Mouse (Mus musculus) CH12.LX (cell line): ENCODE measurements at regions not wholly inside any gene's neighbourhood (a gene's known extent, or its start where the extent isn't known, plus 50 kb on each side); places are given as distances from the start of the nearest gene placed in this dataset.

Experiments used
- DNase-seq: peaks from one replicate; pipeline ENCODE4 v3.0.0-alpha.2; 2013; ENCODE audit errors: extremely low read depth
- H3K27ac ChIP-seq: 2 replicates; pipeline ENCODE4 v1.5.1; 2012; ENCODE audit warnings: low read depth, mild to moderate bottlenecking, control low read depth, moderate library complexity; ENCODE audit not compliant: insufficient read depth
- H3K27me3 ChIP-seq: replicated peaks from 2 replicates; pipeline ENCODE3; 2012; ENCODE audit warnings: inconsistent platforms
- H3K36me3 ChIP-seq, 2 experiments: replicated peaks in 1 of 2; 2 replicates each; pipeline versions ENCODE3 to v1.6.1; 2012; ENCODE audit warnings: inconsistent platforms in 1 of 2, low read length in 1 of 2, mild to moderate bottlenecking in 1 of 2, mixed read lengths in 1 of 2, moderate library complexity in 1 of 2; ENCODE audit not compliant: control insufficient read depth in 1 of 2, insufficient read depth in 1 of 2
- H3K4me1 ChIP-seq, 2 experiments: 2 replicates each; pipeline ENCODE4 v1.6.1; 2012; ENCODE audit warnings: inconsistent platforms in 1 of 2, moderate library complexity in 1 of 2; ENCODE audit not compliant: insufficient read depth in 2 of 2, control insufficient read depth in 1 of 2
- H3K4me2 ChIP-seq: 2 replicates; pipeline ENCODE4 v1.6.1; 2012; ENCODE audit warnings: low read depth, mild to moderate bottlenecking, control low read depth; ENCODE audit not compliant: poor library complexity, insufficient read depth, severe bottlenecking
- H3K4me3 ChIP-seq, 3 experiments: fragments of 150-350 bp in 1 of 3; sonication (generic) in 1 of 3; replicated peaks in 1 of 3; 2 replicates each; pipeline versions ENCODE3 to v1.5.1; 2011 to 2012; ENCODE audit warnings: low read depth in 2 of 3, low read length in 2 of 3, mild to moderate bottlenecking in 2 of 3, moderate library complexity in 2 of 3, control low read depth in 1 of 3, improper control_type of control experiment in 1 of 3, inconsistent platforms in 1 of 3, mixed read lengths in 1 of 3; ENCODE audit not compliant: poor library complexity in 1 of 3
- H3K79me2 ChIP-seq: replicated peaks from 2 replicates; pipeline ENCODE4 v1.6.1; 2012; ENCODE audit warnings: mild to moderate bottlenecking, moderate library complexity; ENCODE audit not compliant: control insufficient read depth, poor library complexity, insufficient read depth, severe bottlenecking; ENCODE audit errors: extremely low read depth
- H3K9ac ChIP-seq: 2 replicates; pipeline ENCODE4 v1.6.1; 2012; ENCODE audit warnings: low read depth, mild to moderate bottlenecking, control low read depth, moderate library complexity; ENCODE audit not compliant: insufficient read depth
- H3K9me3 ChIP-seq: replicated peaks from 2 replicates; pipeline ENCODE3; 2012; ENCODE audit warnings: low read length, inconsistent platforms, mixed read lengths
- BHLHE40 ChIP-seq: IDR thresholded peaks from 2 replicates; pipeline ENCODE4 v1.6.1; 2011; ENCODE audit warnings: mild to moderate bottlenecking, low read depth, low read length, improper control_type of control experiment
- CHD1 ChIP-seq: IDR thresholded peaks from 2 replicates; pipeline ENCODE4 v1.6.1; 2012; ENCODE audit warnings: low read depth, low read length, improper control_type of control experiment, inconsistent platforms
- CHD2 ChIP-seq: IDR thresholded peaks from 2 replicates; pipeline ENCODE4 v1.6.1; 2011; ENCODE audit warnings: low read length, improper control_type of control experiment
- CTCF ChIP-seq, 2 experiments: IDR thresholded peaks in 1 of 2; conservative IDR thresholded peaks in 1 of 2; 2 replicates each; pipeline ENCODE4 v1.5.1; 2011 to 2012; ENCODE audit warnings: low read depth in 2 of 2, low read length in 2 of 2, improper control_type of control experiment in 1 of 2, inconsistent platforms in 1 of 2, mild to moderate bottlenecking in 1 of 2, moderate library complexity in 1 of 2
- E2F4 ChIP-seq: IDR thresholded peaks from 2 replicates; pipeline ENCODE4 v1.6.1; 2011; ENCODE audit warnings: low read depth, low read length, improper control_type of control experiment; ENCODE audit not compliant: insufficient replicate concordance
- EP300 ChIP-seq: IDR thresholded peaks from 2 replicates; pipeline ENCODE4 v1.6.1; 2011; ENCODE audit warnings: low read length, improper control_type of control experiment
- ETS1 ChIP-seq: conservative IDR thresholded peaks from 2 replicates; pipeline ENCODE4 v1.6.1; 2012; ENCODE audit warnings: low read depth, mild to moderate bottlenecking, inconsistent platforms, low read length, improper control_type of control experiment, moderate library complexity
- GABPA ChIP-seq: IDR thresholded peaks from 2 replicates; pipeline ENCODE4 v1.6.1; 2012; ENCODE audit warnings: low read depth, low read length, improper control_type of control experiment, inconsistent platforms; ENCODE audit not compliant: insufficient replicate concordance
- IRF4 ChIP-seq: IDR thresholded peaks from 2 replicates; pipeline ENCODE4 v1.6.1; 2014; ENCODE audit warnings: low read depth, mild to moderate bottlenecking, inconsistent platforms, low read length, improper control_type of control experiment
- JUN ChIP-seq: IDR thresholded peaks from 2 replicates; pipeline ENCODE4 v1.6.1; 2011; ENCODE audit warnings: low read depth, mild to moderate bottlenecking, low read length, improper control_type of control experiment, moderate library complexity; ENCODE audit not compliant: insufficient read depth
- MAX ChIP-seq: IDR thresholded peaks from 2 replicates; pipeline ENCODE4 v1.6.1; 2011; ENCODE audit warnings: low read length, improper control_type of control experiment
- MEF2A ChIP-seq: IDR thresholded peaks from 2 replicates; pipeline ENCODE4 v1.6.1; 2014; ENCODE audit warnings: low read depth, mild to moderate bottlenecking, inconsistent platforms, low read length, improper control_type of control experiment, borderline replicate concordance
- MYC ChIP-seq: IDR thresholded peaks from 2 replicates; pipeline ENCODE4 v1.6.1; 2011; ENCODE audit warnings: low read depth, mild to moderate bottlenecking, improper control_type of control experiment, low read length
- NELFE ChIP-seq: IDR thresholded peaks from 2 replicates; pipeline ENCODE4 v1.6.1; 2011; ENCODE audit warnings: low read depth, low read length, improper control_type of control experiment
- NRF1 ChIP-seq: IDR thresholded peaks from 2 replicates; pipeline ENCODE4 v1.6.1; 2014; ENCODE audit warnings: low read depth, mild to moderate bottlenecking, inconsistent platforms, low read length, improper control_type of control experiment, moderate library complexity
- PAX5 ChIP-seq: IDR thresholded peaks from 2 replicates; pipeline ENCODE4 v1.6.1; 2012; ENCODE audit warnings: low read length, inconsistent platforms, mixed read lengths
- POLR2AphosphoS2 ChIP-seq: IDR thresholded peaks from 2 replicates; pipeline ENCODE4 v1.6.1; 2011; ENCODE audit warnings: low read depth, low read length, improper control_type of control experiment
- RAD21 ChIP-seq: IDR thresholded peaks from 2 replicates; pipeline ENCODE4 v1.6.1; 2011; ENCODE audit warnings: low read depth, mild to moderate bottlenecking, low read length, improper control_type of control experiment, moderate library complexity
- SIN3A ChIP-seq: IDR thresholded peaks from 2 replicates; pipeline ENCODE4 v1.6.1; 2012; ENCODE audit warnings: low read length, improper control_type of control experiment, inconsistent platforms
- TCF12 ChIP-seq: IDR thresholded peaks from 2 replicates; pipeline ENCODE4 v1.6.1; 2014; ENCODE audit warnings: low read depth, mild to moderate bottlenecking, inconsistent platforms, low read length, improper control_type of control experiment
- UBTF ChIP-seq: IDR thresholded peaks from 2 replicates; pipeline ENCODE4 v1.6.1; 2012; ENCODE audit warnings: low read depth, mild to moderate bottlenecking, inconsistent platforms, low read length, improper control_type of control experiment, moderate library complexity
- USF1 ChIP-seq: IDR thresholded peaks from 2 replicates; pipeline ENCODE4 v1.6.1; 2014; ENCODE audit warnings: low read depth, mild to moderate bottlenecking, inconsistent platforms, low read length, improper control_type of control experiment
- ZKSCAN1 ChIP-seq: IDR thresholded peaks from 2 replicates; pipeline ENCODE4 v1.6.1; 2012; ENCODE audit warnings: low read depth, inconsistent platforms, low read length, improper control_type of control experiment, borderline replicate concordance
- ZMIZ1 ChIP-seq: IDR thresholded peaks from 2 replicates; pipeline ENCODE4 v1.6.1; 2012; ENCODE audit warnings: low read depth, mild to moderate bottlenecking, inconsistent platforms, low read length, improper control_type of control experiment
- ZNF384 ChIP-seq: IDR thresholded peaks from 2 replicates; pipeline ENCODE4 v1.6.1; 2012; ENCODE audit warnings: low read depth, low read length, improper control_type of control experiment, inconsistent platforms
- dilution Hi-C: fragments of 300-500 bp; cut with MboI; formaldehyde crosslinking; loops from 2 replicates; pipeline ENCODE4 v1.14.3; 2020; ENCODE audit warnings: low sequenced_read_pairs; ENCODE audit not compliant: extremely low pct_unique_long_range_greater_than_20kb, extremely low pct_ligation_motif_present
- in situ Hi-C: fragments of 300-500 bp; cut with MboI; formaldehyde crosslinking; loops from 3 replicates; pipeline ENCODE4 v1.14.3; 2019; ENCODE audit warnings: low sequenced_read_pairs, low pct_ligation_motif_present, low pct_unique_long_range_greater_than_20kb, mixed read lengths

- H3K9ac ChIP-seq = no peak overlapping the region
- dilution Hi-C loops (no loop called here), in situ Hi-C loops (no loop called here)
- H3K27ac ChIP-seq = no peak overlapping the region
- no peaks in the 10 kb centered on the region for H3K79me2 ChIP-seq
- no peaks in the 10 kb centered on the region for H3K27me3 ChIP-seq
- H3K4me3 ChIP-seq = no peak overlapping the region
- H3K4me1 ChIP-seq = peaks cover 12 to 35% of the 10 kb centered on the region in 2 experiments
- no peak overlapping the region for H3K4me2 ChIP-seq
- H3K36me3 ChIP-seq = no peaks in the 10 kb centered on the region
- TF ChIP-seq CHD1 (no peak), ZNF384 (no peak), MEF2A (no peak), POLR2AphosphoS2 (no peak), ZMIZ1 (no peak), MAX (no peak), NRF1 (no peak), NELFE (no peak), E2F4 (no peak), CHD2 (no peak), ETS1 (no peak), SIN3A (no peak), GABPA (no peak), MYC (no peak), EP300 (no peak), USF1 (no peak), ZKSCAN1 (no peak), PAX5 (no peak), IRF4 (no peak), BHLHE40 (no peak)
- H3K9me3 ChIP-seq = no peaks in the 10 kb centered on the region
- DNase-seq = no peak
Measured at GRCm38 (mm10) chr1:144316251-144316650, 67.2 kb upstream of the Rgs1 start.

GRCm38 (mm10) chr1:144314382-144314781 is 65.3 kb upstream of the Rgs1 start:
- H3K4me2 ChIP-seq = peak overlapping the region; percentile 61; the same call in 1 of the 2 replicates
- in situ Hi-C loops = no loop called here
- no peaks in the 10 kb centered on the region for H3K36me3 ChIP-seq
- TF ChIP-seq JUN = no peak
- TF ChIP-seq ZKSCAN1 = no peak
- no peak for TF ChIP-seq POLR2AphosphoS2
- no peak for TF ChIP-seq MYC
- no peak for TF ChIP-seq RAD21
- no peak for TF ChIP-seq UBTF
- TF ChIP-seq MEF2A = no peak
- TF ChIP-seq TCF12 = no peak
- TF ChIP-seq ETS1 = no peak
- no peak for TF ChIP-seq NELFE
- no peak for TF ChIP-seq MAX
- TF ChIP-seq BHLHE40 = no peak
- no peak for TF ChIP-seq CTCF (conservative IDR thresholded peaks at IDR 0.05 in 1 of 2, IDR thresholded peaks at IDR 0.05 in 1 of 2; ENCODE audit: low read depth in 2 of 2, low read length in 2 of 2)
- no peak for TF ChIP-seq USF1
- no peak for TF ChIP-seq NRF1
- no peak for TF ChIP-seq E2F4
- TF ChIP-seq, all 38 proteins: peak for 0
- Histone ChIP-seq H3K4me1 (peaks cover 11 to 26% of the 10 kb centered on the region in 2 experiments), H3K9ac (no peak overlapping the region), H3K9me3 (no peaks in the 10 kb centered on the region), H3K27ac (no peak overlapping the region), H3K4me3 (no peak overlapping the region), H3K79me2 (no peaks in the 10 kb centered on the region), H3K27me3 (no peaks in the 10 kb centered on the region)
- dilution Hi-C loops = no loop called here
- no peak for DNase-seq
